Mouse (Mus musculus) heart, postnatal 4 days (tissue): ENCODE results near the gene Cyren. TPM values are rescaled to one million over a fixed set of nuclear protein-coding genes. Genes with fewer than 3 reads are reported as not detected.

ENCODE experiments used
- DNase-seq: peaks from one replicate; pipeline ENCODE4 v3.0.0; 2021
- total RNA-seq, 2 experiments: library from RNA; stranded (reverse); gene quantifications; 2 replicates each; pipeline ENCODE4 v1.2.3; 2021

The Cyren gene
- total RNA-seq, 2 experiments from 2014 or later, result 5.5 to 6.7 TPM

DNA sequence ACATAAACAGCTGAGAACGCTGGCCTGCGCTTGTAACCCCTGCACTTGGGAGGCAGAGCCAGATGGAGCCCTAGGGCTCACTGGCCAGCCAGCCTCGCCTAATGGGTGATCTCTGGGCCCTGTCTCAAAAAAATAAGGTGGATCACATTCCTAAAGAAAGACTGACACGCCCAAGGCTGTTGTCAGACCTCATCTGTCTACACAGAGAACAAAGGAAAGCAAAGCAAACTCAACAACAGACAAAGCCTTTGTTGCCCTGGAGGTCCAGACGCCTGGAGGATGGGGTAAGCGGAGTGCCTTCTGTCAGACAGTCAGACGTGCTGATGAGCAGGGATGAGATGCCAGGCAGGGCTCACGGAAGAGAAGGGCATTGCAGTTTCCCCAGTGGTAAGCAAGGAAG lies 11.1 kb downstream of the Cyren start:
- DNase-seq, result no peak

DNA sequence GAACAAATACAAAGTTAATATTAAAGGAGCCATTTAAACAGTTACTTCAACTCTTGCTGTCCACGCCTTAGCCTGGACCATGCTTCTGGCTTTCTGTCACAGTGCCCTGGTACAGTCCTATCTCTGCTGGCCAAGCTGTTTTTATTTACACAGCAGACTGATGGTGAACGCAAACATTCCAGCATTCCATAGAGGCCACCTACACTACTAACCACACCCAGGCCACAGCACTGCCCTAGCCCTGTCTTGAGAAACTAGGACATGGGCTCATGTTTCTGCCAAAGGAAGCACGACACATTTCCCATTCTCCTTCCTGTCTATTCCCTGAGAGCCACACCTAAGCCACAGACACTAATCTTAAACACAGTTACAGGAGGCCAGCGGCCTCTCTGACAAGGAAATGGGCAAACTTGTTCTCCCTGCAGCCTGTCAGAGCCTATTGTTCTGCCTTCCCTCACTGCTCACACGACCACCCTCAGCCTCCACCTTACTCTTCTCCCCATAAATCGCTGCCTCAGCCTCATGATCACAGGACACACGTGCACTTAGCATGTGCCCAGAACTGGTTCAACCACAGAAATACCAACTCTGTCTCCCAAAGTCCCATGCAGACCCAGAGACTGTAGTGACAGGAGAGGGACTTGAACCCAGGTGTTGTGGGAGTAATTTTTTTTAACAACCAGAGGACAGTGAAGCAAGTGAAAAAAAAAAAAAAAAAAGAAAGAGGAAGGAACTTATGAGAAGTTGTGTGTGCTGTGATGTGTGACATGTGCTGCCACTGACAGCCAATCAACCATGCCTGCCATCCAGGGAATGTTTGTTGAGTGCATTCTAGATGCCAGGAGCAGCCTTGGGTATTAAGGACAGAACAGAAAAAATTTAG lies 11.9 kb downstream of the Cyren start:
- peak; percentile 39 for DNase-seq

DNA sequence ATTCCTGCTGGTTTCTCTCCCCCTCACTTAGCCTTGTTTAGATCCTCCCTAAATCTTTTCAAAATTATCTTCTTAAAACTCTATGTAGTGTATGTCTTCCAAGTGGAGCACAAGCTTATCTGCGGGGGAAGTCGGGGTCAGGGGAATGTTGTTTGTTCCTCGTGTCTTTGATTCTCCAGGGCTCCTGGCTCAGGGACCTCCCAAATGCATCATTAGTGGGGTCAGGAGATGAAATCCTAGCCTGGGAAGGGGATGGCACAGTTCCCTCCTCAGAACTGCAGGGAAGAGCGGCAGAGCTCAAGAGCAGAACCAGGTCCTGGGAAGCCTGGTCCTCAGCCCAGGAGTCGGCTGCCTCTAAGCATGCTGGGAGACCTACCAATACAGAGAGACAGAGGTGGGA lies 12.6 kb downstream of the Cyren start:
- peak; percentile 39 for DNase-seq

DNA sequence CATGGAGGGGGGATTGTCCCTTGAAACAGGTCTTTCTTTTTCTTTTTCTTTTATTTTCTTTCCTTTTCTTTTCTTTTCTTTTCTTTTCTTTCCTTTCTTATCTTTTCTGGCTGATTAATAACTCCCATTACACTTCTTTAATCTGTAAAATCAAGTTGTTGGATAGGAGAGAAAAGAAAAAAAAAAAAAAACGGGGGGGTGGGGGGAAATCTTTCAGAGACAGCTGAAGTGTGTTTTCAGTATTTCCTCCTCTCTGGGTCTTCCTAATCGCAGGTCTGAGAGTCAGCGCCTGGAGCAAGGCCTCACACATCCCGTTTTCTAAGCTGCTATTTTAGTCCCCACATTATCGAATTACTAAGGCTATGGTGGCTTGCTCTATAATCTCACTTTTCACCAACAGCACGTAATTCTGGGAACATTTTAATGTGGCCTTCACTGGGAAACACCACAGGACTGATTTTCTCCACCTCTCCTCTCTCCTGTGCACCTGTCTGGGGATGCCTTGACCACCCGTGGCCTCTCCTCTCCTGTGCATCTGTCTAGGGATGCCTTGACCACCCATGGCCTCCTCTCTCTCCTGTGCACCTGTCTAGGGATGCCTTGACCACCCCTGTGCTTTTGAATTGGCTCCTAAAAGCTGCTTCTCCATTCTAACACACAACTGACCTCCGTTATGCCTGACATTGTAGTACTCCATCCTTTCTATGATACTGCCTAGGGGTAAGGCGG lies 13.9 kb downstream of the Cyren start:
- no peak for DNase-seq

DNA sequence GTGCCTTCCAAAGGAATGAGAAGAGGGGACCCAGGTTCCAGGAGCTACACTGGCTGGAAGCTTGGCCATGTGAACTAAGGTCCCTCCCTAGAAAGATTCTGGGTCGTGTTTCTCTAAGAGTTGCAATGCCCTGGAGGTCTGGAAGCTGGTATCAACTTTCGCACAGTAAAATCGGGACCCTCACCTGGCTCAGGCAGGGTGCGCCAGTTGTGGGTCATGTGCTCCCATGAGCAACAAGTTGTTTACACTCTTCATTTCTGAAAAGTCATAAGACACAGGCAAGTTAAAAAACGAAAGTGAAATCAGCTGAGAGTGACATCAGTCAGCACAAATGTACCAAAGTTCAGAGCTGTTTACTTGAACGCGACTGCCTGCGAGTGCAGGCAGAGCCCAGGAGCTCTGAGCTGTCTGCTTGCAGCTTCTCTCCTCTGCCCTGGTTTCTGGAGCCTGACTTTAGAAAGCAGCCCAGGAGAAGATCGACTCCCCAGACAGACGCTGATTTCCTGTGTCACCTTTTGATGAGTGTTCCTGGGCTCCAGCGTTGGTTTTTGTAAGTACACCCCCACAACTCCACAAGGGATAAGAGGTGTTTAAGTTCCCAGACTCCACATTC lies 15.0 kb downstream of the Cyren start, which contains the start of gene Tmem140:
TSS of gene Tmem140 (plus strand) at position 356 of the 613 bp plus-strand sequence.
- DNase-seq, result peak; percentile 42

DNA sequence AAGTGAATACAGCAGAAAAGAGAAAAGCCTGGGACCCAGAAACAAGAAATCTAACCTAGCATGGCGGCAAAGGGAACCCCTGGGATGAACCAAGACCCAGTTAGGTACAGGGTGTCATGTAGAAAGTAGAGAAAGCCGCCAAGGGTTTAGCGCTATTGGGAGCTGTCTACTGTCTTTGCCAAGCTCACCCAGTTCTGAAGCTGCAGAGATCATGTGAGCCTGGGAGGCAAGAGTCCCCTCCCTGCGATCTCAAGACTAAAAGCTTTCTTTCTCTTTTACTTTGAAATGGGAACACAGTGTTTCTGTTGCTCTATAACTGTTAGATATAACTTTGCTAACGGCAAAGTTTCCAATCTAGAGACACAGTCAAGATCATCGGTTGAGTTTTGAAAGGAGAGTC lies 15.5 kb downstream of the Cyren start:
- no peak for DNase-seq

DNA sequence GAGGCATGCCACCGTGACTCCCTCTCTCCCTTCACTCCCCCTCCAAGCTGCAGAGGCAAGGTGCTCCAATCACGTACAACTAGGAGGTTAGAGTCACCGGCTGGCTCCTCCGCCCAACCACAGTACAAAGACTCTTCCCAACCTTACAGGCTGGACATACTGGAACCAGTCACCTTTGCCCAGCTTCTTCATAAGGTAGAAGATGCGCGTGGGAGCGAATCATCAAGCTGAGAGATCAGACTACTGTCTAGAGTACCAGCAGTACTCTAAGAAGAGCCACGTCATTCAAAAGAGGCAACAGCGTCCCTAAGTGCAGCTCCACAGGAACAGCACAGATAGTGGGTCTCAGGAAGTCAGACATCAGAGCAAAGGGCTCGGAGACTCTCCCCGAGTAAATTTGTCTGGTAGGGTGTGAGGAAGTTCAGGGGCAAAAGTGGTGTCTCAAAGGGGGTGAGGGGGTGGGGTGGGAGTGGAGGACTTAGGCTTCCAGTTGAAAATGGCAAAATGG lies 16.3 kb downstream of the Cyren start:
- no peak for DNase-seq

DNA sequence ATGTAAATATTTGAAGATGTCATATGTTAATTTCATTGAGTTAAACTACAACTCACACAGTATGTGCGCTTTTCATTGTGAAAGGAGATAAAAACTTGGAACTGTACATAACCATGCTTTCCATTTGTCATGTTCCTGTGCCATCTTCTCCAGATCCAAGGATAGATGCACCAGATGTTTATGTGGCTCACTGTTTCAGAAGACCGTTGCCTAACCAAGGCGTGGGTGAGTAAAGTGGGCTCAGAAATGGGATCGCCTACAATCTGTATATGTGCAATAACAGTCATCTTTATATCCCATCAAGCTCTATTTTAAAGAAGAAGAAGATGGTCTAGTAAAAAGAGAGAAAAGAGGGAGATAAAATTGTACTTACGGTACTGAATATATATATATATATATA lies 45.5 kb downstream of the Cyren start:
- no peak for DNase-seq

DNA sequence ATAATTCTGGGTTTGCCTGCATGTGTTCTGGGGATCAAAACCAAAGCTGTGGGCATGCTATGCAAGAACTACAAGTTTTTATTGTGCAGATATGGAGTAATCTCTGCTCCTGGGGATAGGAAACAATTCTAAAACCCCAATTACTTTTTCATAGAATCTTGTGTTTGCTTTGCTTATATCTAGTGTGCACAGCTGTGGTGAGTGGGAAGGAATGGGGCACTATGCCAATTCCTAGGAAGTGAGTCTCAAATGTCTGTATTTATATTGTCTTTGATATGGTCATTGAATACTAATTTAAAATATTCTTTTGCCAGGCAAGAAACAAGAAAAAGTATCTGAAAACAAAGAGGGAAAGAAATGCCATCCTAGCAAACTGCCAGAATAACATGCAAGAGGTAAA lies 53.5 kb downstream of the Cyren start:
- DNase-seq, result no peak

Other genes with a start within 250 kb of the Cyren start
- 1 to 10 TPM; 6.9 to 7.5 TPM for gene Agbl3, start 97.6 kb downstream of the Cyren start, total RNA-seq
- gene Tmem140, start 14.9 kb downstream of the Cyren start, total RNA-seq, result 10 to 100 TPM in 1 of 2 experiments, 1 to 10 TPM in 1; 4.6 to 10.6 TPM
- 10 to 100 TPM; 19.1 to 22.7 TPM for gene Wdr91, start 32.8 kb upstream of the Cyren start, total RNA-seq
- gene Stra8, start 42.1 kb upstream of the Cyren start, total RNA-seq, result not detected
- under 1 TPM; 0.45 to 0.83 TPM for gene Slc23a4, start 110.3 kb upstream of the Cyren start, total RNA-seq